Mouse (Mus musculus) left cerebral cortex, postnatal 14 days (tissue): ENCODE results near the gene Sipa1l3. TPM values are rescaled to one million over a fixed set of nuclear protein-coding genes. Genes with fewer than 3 reads are reported as not detected.

Source experiments
- DNase-seq, 2 experiments: peaks; one replicate each; pipeline ENCODE4 v3.0.0; 2021 to 2022; ENCODE audit warnings: low spot score in 2 of 2, mixed read lengths in 1 of 2
- intact Hi-C: fragments of 180-260 bp; cut with DNase I; formaldehyde crosslinking; loops from one replicate; pipeline ENCODE4 v1.15.1; 2025
- long read RNA-seq, 2 experiments: library from polyadenylated mRNA; stranded (forward); transcript quantifications; one replicate each; pipeline ENCODE4 v2.0.0; 2021
- total RNA-seq, 2 experiments: library from RNA; stranded (reverse); gene quantifications; 2 replicates each; pipeline ENCODE4 v1.2.3; 2021

The Sipa1l3 gene
- 10 to 100 TPM; 50.1 to 54.8 TPM for total RNA-seq
- long read RNA-seq, experiment 1, partial matches to known transcripts = 5 of 11 reads
- long read RNA-seq, experiment 1, other reads (novel, unspliced or antisense) = 6 of 11 reads
- long read RNA-seq, experiment 2, partial matches to known transcripts = 6 of 14 reads
- long read RNA-seq, experiment 2, other reads (novel, unspliced or antisense) = 7 of 14 reads

DNA sequence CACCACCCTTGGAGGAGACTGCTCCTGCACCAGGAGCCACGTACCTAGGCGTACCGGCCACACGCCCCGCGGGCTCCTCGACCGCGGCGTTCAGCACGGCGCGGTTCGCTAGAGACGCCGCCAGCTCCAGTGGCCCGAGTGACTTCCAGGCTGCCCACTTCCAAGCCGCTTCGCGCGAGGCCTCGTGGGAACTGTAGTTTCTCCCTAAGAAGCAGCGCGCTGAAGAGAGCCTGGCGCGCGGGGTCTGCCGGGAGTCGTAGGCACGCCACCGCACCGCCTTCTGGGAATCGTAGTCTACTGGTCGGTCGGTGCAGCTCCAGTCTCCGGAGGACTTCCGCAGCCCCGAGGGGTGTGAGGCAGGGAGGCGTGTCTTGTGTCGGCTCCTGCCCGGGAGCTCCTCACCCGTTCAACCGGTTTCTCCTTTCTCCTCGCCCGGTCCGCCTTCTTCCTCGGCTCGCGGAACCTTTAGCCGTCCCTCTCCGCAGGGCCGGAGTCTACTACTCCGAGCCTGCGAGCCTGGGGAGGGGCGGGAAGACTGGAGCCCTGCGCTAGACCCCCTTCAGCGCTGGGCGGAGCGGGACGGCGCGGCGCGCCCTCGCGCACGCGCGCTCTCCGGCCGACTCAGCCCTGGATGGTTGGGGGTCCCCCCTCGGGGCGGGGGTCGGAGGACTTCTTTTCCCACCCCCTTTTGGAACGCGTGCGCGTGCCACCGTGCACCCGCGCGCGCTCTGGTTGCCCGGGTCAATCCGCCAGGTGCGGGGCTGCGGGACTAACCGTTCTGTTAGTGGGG, at the start of gene Sipa1l3:
Sipa1l3 (minus strand) TSS at position 221 of the 790 bp plus-strand sequence.
- DNase-seq = peak; percentile 97

GRCm38 (mm10) chr7:29563006-29563405, 44.6 kb upstream of the Sipa1l3 start:
- DNase-seq = no peak
- intact Hi-C loops = no loop called here

More for the DNA sequence above, at the start of gene Sipa1l3:
- intact Hi-C loops = loop anchor here (5.0 kb wide), 1 partner anchor 56 kb away; no protein-coding TSS in a partner anchor

DNA sequence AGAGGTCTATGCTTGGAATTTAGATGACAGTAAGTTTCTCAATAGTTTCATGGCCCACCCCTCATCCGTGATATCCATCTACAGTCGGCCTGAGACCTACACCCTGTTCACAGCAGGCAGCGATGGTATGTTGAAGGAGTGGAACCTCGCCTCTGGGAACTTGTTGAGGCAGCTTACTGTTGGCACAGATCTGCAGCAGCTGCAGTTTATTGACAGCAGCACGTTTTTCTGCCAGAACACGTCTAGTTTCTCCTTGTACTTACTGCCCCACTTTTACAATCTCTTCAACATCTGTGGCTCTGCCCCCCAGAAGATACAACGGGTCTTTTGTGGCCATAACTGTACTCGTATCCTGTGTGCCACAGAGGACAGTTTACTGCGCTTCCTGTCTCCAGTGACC, 42.6 kb upstream of the Sipa1l3 start:
- intact Hi-C loops = no loop called here
- DNase-seq = peak in 1 of 2 experiments; percentile 4

GRCm38 (mm10) chr7:29559290-29559689, 40.8 kb upstream of the Sipa1l3 start:
- intact Hi-C loops = no loop called here
- no peak for DNase-seq

GRCm38 (mm10) chr7:29558744-29559143, 40.3 kb upstream of the Sipa1l3 start:
- DNase-seq = no peak
- intact Hi-C loops = no loop called here

DNA sequence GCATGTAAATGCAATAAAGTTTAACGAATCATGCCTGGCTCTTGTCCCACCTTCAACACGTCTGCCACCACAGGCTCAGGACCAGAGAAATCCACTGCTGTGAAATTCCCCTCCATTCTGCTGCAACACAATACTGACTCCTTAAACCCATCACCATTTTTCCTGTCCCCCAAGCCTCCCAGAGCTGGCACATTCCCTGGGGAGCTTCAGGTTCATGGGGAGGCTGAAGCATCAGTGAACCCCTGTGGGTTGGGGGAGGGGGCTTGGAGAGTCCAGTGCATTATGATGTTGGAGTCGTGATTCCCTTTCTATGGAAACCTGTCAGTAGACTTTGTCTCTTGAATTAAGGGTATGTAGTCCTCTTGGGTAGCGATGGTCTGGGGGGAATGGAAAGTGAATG, 37.8 kb upstream of the Sipa1l3 start:
- intact Hi-C loops = no loop called here
- no peak for DNase-seq

- no peak for DNase-seq
- intact Hi-C loops = no loop called here
Measured at GRCm38 (mm10) chr7:29555521-29555920, 37.1 kb upstream of the Sipa1l3 start.

GRCm38 (mm10) chr7:29555051-29555450, 36.6 kb upstream of the Sipa1l3 start:
- intact Hi-C loops = no loop called here
- no peak for DNase-seq

DNA sequence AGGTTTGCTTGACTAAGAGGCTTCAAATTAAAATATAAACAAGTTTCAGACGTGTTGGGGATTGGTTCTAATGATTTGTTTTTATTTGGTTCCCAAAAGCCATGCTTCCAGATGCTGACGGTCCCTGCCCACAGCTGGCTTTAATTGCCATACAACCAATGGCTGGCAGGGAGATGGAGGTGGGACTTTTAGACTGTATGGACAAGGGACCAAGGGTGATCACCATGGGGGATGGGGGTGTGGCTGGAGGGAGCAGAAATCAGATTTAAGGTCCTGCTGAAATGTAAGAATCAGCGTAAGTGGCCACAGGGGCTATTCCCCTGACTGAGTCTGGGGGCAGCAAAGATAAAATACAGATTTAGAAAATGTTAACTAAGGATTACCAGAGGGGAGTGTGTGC, 32.2 kb upstream of the Sipa1l3 start:
- intact Hi-C loops = no loop called here
- no peak for DNase-seq

- intact Hi-C loops = no loop called here
- DNase-seq = no peak
Measured at GRCm38 (mm10) chr7:29541608-29542007, 23.2 kb upstream of the Sipa1l3 start.

- DNase-seq = no peak
- intact Hi-C loops = no loop called here
Measured at GRCm38 (mm10) chr7:29541186-29541585, 22.7 kb upstream of the Sipa1l3 start.

DNA sequence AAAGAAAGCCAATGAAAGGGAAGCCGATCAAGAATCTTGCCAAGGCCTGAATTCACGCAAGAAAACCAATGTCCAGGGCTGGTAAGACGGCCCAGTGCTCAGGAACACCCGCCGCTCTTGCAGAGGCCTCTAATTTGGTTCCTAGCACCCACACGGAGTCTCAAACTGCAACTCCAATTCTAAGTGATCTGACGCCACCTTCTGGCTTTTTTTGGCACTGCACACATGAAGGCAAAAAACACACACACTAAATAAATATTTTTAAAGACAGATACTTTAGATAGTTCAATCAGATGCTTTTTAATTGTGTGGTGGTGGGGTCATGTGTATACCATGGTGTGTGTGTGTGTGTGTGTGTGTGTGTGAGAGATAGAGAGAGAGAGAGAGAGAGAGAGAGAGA, 22.2 kb upstream of the Sipa1l3 start:
- no peak for DNase-seq
- intact Hi-C loops = no loop called here

- DNase-seq = peak; percentile 67 to 77
- intact Hi-C loops = loop anchor here (5.0 to 10.0 kb wide), 2 partner anchors 221 to 469 kb away; partner anchors contain the start of gene Dpf1
Measured at GRCm38 (mm10) chr7:29523700-29524099, 5.3 kb upstream of the Sipa1l3 start.

GRCm38 (mm10) chr7:29521841-29522575, 3.6 kb upstream of the Sipa1l3 start:
- peak; percentile 90 to 91 for DNase-seq

GRCm38 (mm10) chr7:29521365-29521764, 2.9 kb upstream of the Sipa1l3 start:
- intact Hi-C loops = loop anchor here (5.0 to 10.0 kb wide), 2 partner anchors 219 to 467 kb away; partner anchors contain the start of gene Dpf1

More at GRCm38 (mm10) chr7:29521841-29522575, 3.6 kb upstream of the Sipa1l3 start:
- intact Hi-C loops = loop anchor here (1.0 to 10.0 kb wide), 3 partner anchors 139 to 467 kb away; partner anchors contain the start of gene Dpf1

GRCm38 (mm10) chr7:29520794-29521193, 2.4 kb upstream of the Sipa1l3 start:
- DNase-seq = no peak
- intact Hi-C loops = loop anchor here (5.0 to 10.0 kb wide), 2 partner anchors 218 to 466 kb away; partner anchors contain the start of gene Dpf1

More at GRCm38 (mm10) chr7:29521365-29521764, 2.9 kb upstream of the Sipa1l3 start:
- no peak for DNase-seq

- no peak for DNase-seq
- intact Hi-C loops = loop anchor here (5.0 kb wide), 1 partner anchor 57 kb away; no protein-coding TSS in a partner anchor
Measured at GRCm38 (mm10) chr7:29519211-29519550, 740 bp upstream of the Sipa1l3 start.

- intact Hi-C loops = loop anchor here (5.0 kb wide), 1 partner anchor 56 kb away; no protein-coding TSS in a partner anchor
- no peak for DNase-seq
Measured at GRCm38 (mm10) chr7:29518054-29518420, 404 bp downstream of the Sipa1l3 start.

DNA sequence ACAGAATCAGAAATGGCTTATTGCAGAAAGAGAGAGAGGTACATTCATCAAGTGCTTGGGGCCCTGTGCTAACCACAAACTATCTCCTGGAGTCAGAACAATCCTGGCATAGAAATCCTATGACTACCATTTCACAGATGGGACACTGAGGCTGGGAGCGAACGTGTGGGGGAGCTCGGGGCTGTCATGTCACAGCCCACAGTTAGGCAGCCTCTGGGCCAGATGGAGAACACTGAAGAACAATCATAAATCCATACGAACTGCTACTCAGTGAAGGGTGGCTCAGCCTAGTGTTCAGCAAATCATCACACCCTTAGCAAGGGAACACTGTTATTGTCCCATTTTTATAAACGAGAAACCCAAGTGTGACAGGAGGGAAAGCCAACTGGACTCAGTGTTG, 1.3 kb downstream of the Sipa1l3 start:
- intact Hi-C loops = loop anchor here (5.0 kb wide), 1 partner anchor 55 kb away; no protein-coding TSS in a partner anchor
- no peak for DNase-seq

GRCm38 (mm10) chr7:29515652-29516051, 2.8 kb downstream of the Sipa1l3 start:
- intact Hi-C loops = loop anchor here (5.0 kb wide), 1 partner anchor 53 kb away; no protein-coding TSS in a partner anchor
- no peak for DNase-seq
